In the genomic region with DNA sequence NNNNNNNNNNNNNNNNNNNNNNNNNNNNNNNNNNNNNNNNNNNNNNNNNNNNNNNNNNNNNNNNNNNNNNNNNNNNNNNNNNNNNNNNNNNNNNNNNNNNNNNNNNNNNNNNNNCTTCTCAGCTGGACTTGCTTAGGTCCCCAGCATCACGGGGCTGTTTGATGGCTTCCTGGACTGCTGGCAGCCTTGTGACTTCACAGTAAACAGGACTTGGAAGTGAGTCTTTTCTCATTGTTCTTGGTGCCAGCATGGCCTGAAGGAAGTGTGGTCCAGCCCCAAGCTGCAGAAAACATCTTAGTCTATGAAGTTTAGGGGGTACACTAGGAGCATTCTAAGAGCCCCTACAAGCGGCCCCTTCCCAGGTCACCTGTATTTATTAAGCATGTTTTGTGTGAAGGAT, we compare ENCODE assay signal across 12 mouse cellular contexts.
DNase-seq lines count a peak whose midpoint lies in the region; ATAC-seq lines count a peak whose summit lies in the region.
"Had no signal": no experiment of that assay in that cellular context is flagged by ENCODE, and none has a peak within 500 bp of the region (broad histone marks: within the 10 kb centered on the region; RNA-seq: fewer than 3 reads in every experiment).

No protein-coding gene starts in this region.

- H3K36me3 ChIP-seq in heart, embryonic 11.5 days (ENCODE audit: control insufficient read depth, insufficient read depth, low read length) = no peaks in the 10 kb centered on the region

- peaks cover 11% of the 10 kb centered on the region for H3K4me1 ChIP-seq in heart, embryonic 11.5 days (ENCODE audit: control insufficient read depth, insufficient read depth, low read length)

- DNase-seq in heart, adult 8-10 months (ENCODE audit: low spot score) = no peak
- peak; percentile 48 for DNase-seq in embryo, embryonic 10.5 days (ENCODE audit: low spot score)
- peak; percentile 40 for DNase-seq in forelimb bud, embryonic 11.5 days (ENCODE audit: low read depth, low spot score)
- peak; percentile 36 for DNase-seq in mesoderm, embryonic 11.5 days (ENCODE audit: low read depth, low spot score)
- DNase-seq in left cerebral cortex, adult 9 months (ENCODE audit: low spot score in 2 of 2) = no peak
- no peak for DNase-seq in B cell, adult 2 months
- DNase-seq in urinary bladder, postnatal 36 days (ENCODE audit: low spot score in 2 of 2) = no peak
- DNase-seq: adrenal gland, postnatal 25 days; cerebellum, adult 18-20 months; thymus, postnatal 4 days had no signal

- H3K4me3 ChIP-seq in heart, embryonic 11.5 days (ENCODE audit: low read depth, low read length) = no peak overlapping the region

- peak overlapping the region; percentile 73; the same call in 1 of the 2 replicates for H3K27ac ChIP-seq in heart, embryonic 11.5 days (ENCODE audit: low read depth, low read length)

- H3K27me3 ChIP-seq in heart, embryonic 11.5 days (ENCODE audit: control insufficient read depth, insufficient read depth, low read length) = no peaks in the 10 kb centered on the region
- H3K27me3 ChIP-seq: Patski had no signal

- ATAC-seq in heart, embryonic 11.5 days (replicated peaks; ENCODE audit: insufficient number of reproducible peaks, low FRiP score, low TSS enrichment) = no peak
- ATAC-seq: Patski had no signal

- no peak overlapping the region for H3K4me2 ChIP-seq in heart, embryonic 11.5 days

- H3K9me3 ChIP-seq in heart, embryonic 11.5 days (replicated peaks; ENCODE audit: control insufficient read depth, low read length) = no peaks in the 10 kb centered on the region

- 57% methylated on average over 2 of the region's 2 CpGs for WGBS in heart, embryonic 11.5 days (ENCODE audit: insufficient replicate concordance)

- H3K9ac ChIP-seq in heart, embryonic 11.5 days (ENCODE audit: low read depth, low read length) = no peak overlapping the region

Comparison
In these comparisons a context has a peak if more than half of its experiments do, and no peak if none do; other contexts are left out.
1. DNase-seq: peak in embryo, embryonic 10.5 days (single experiment), forelimb bud, embryonic 11.5 days (single experiment) and mesoderm, embryonic 11.5 days (single experiment); none in heart, adult 8-10 months (single experiment), left cerebral cortex, adult 9 months (0 of 2), B cell, adult 2 months (0 of 2) and urinary bladder, postnatal 36 days (0 of 2).